Mouse (Mus musculus) kidney, adult 11 months (tissue): ENCODE results near the gene Slc8a1.

Source experiments
- DNase-seq: peaks from one replicate; pipeline ENCODE4 v3.0.0; 2022

The Slc8a1 gene

DNA sequence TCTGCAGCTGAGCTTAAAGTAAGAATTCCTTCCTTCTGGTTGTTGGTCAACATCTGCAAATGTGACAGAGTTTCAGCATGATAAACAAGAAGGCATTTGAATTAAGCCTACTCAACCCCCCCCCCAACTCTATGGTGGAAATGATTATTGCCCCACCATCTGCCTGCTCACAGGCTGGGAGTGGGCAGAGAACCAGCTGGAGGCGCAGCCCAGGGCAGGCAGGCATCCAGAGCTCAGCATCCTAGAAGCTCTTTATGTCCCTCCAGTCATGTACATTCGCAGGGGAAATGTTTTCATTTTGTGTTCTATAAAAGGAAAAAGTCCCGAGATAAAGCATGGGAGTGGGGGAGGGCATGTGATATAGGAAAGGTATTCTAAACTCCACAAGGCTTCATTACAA lies 235.4 kb downstream of the Slc8a1 start:
- DNase-seq, result no peak

DNA sequence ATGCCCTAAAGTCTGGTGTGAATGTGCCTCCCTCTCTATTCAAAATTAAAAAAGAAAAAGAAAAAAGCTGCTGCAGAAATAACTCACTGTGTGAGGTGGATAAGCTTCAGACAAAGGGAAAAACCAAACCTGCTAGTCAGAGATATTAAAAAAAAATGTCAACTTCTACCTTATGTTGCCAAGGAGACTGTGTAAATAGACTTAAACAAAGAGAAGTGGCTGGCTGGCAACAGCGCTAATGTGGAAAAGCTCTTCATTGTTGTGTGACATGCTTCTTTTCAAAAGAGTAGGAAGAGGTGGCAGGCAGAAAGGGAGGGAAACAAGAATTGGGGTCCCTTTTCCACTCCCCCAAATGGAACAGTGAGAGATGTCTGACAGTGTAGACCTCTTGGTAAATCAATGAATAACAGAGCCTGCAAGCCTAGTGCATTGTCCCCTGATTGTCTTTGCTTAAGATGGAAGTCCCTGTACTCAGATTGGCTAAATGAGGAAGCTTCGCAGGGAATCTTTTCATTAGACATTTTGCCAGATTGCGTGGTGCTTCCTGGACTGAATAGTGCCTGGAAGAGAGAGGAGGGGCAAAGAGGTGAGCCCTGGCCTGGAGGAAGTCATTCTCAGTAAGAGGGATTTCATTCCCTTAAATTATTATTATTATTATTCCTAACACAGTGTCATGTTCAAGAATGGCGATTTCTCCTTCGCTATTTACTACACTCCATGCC lies 237.3 kb downstream of the Slc8a1 start:
- DNase-seq, result no peak

DNA sequence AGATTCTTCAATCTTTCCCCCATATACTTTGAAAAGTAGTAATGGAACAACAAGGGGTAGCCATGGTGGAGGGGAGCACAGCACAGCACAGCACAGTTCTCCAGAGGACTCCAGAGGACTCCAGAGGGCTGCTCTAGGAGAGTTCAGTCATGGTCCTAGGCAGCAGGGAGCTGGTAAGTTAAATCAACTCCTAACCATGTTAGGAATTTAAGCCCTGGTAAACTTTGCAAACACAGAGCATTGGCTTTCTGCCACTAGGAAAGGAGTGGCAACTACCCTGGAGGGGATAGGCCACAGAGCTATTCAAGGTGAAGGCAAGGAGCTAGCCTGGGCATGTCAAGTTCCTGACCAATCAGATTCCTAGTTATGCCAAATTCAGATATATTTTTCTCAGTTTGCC lies 240.3 kb downstream of the Slc8a1 start:
- DNase-seq, result peak; percentile 26

DNA sequence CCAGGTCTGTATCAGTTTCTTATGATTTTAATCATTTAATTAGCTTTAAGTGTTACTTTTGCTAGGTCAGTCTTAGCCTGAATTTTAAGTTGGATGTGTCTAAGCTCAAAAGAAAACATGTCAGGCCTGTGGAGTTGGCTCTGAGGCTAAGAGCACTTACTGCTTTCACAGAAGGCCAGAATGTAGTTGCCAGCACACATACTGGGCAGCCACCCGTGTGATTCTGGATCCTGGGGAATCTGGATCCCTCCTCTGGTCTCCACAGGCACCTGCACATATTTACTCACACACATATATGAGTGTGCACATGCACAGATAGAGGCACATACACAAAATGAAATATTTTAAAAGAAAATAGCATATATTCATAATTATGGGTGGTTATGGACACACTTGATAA lies 241.6 kb downstream of the Slc8a1 start:
- no peak for DNase-seq

DNA sequence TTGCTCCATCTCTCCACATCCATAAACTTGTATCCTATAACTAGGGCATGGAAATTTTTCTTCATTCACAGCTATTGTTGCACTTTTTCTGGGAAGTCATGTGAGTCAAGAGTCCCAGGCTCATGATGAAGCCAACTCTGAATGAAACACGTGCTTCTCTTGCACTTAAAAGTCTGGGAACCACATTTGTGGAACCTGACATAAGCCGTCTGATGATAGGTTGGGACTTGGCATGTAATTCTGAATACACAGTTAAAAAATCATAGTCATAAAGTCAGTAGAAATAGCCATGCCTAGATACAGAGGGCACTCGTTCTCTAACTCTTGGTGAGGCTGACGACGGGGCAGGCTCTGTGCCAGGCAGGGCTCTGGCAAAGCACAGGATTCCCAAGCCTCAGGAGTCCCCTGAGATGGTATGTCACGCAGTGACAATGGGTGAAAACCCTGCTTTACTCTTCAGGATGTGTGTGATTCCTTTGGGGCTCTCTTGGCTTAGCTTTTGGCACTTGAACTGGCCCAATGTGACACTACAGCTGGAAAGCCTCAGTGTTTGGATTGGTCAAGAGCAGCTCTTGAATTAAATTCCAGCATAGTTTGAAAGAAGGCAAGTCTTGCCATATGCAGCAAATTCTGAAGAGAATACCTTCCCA lies 245.8 kb downstream of the Slc8a1 start:
- DNase-seq, result no peak

DNA sequence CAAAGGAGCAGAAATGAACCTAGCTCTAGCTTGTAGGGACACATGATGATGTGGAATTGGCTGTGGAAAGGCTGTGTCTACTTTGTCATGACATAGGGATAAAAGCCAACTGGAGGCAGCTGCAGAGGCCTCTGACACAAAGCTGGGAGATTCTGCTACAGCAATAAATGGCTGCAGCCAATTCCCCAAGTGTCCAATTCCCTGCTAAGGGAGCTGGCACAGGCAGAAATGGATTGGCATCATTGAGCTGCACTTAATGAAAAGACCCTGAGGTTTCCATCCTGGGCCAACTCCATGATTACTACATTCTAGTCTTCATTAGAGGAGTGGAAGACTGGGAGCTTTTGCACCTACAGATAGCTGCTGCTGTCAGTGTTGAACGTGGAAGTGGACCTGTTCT lies 251.8 kb downstream of the Slc8a1 start:
- DNase-seq, result no peak

DNA sequence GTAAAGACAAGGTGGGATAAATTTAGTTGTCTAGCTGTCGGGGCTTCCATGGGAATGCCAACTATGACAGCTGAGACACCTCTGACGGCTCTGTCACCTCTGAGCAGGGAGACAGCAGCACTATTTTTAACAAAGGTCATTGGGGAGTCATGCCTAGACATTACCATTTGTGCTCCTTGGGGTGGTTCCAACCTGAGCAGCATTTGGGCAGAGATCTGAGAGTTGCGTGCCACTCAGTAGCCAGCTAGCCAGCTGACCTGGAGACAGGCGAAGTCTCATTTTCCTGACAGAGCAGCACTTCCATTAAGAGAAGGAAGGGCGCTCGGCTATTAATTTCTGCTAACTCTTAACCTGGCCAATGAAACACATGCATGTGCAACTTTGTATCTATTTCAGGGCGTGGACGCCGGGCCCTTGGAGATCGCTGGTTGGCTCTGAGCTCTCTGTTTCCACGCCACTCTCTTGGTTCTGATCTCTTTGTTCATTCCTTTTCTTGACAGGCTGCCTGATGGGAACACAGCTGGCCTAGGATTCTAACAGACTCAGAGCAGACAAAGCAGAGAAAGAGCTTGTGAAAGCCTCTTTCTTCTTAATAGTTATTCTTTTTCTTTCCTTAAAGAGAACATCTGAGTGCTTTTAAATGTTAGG lies 256.2 kb downstream of the Slc8a1 start:
- DNase-seq, result no peak

DNA sequence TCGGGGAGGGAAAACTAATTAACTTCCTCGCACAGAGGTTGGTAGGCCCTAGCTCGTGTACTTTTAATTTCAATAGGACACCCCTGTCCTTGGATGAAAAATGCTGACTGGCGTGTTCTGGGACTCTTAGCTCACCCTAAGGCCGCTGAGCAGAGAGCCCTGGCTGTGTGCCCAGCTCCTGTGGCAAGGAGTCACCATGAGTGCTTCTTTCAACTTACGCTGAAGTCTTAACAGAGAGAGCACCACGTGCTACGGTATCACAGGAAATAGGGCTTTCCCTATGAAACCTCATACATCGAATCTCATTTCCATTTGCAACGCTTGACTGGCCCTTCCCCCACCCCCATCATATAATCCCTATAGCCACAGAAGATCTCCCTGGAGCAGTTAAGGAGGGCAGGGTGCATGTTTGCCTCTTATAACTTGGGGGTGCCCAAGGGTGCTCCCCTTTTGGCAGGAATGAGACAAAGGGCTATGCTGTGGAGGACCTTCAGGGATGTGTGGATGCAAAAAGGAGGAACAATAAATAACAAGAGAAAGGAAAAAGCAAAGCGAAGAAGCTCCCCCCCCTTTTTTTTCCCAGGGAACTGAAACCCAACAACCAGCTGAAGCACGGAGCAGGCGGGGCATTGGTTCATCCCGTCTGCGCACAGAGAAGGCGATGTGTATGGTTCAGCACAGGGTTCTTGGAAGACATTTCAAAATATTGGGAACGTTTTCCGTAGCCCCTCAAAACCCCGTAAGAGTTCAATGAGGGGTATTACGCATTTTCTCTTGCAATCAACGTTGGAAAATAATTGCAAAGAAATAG lies 257.6 kb downstream of the Slc8a1 start:
- peak; percentile 76 for DNase-seq

DNA sequence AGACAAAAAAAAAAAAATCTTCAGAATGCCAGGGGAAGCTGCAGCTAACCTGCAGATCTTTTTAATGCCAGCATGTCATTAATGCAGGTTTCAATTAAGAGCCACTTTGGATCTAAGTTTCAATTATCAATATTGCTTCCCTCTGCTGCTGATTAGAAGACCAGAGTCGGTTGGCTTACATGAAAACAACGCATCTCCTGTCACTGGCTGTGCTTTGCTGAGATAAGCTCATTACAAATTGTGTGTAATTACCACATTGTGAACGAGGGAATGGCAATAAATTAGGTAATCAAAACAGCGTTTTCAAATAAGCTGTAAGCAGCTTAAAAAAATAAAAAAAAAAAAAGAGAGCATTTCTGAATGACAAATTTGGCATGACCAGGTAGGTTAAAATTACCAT lies 258.4 kb downstream of the Slc8a1 start:
- no peak for DNase-seq

DNA sequence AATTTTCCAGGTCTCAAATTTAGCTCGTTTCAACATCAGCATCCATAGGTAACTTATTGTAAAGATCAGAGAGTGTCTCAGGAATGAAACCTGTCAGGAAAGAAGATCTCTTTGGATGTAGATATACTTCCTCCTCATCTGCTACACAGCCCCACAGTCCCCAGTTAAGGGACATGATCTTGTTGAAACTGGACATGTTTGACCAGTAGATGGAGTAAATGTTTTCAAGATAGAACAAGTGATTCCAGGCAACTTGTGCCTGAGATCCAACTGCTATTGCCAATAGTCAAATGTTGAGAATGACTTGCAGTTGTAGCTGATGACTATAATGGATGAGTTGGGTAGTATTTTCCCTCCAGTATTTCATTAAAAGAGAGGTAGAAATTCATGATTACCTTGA lies 260.8 kb downstream of the Slc8a1 start:
- DNase-seq, result no peak

DNA sequence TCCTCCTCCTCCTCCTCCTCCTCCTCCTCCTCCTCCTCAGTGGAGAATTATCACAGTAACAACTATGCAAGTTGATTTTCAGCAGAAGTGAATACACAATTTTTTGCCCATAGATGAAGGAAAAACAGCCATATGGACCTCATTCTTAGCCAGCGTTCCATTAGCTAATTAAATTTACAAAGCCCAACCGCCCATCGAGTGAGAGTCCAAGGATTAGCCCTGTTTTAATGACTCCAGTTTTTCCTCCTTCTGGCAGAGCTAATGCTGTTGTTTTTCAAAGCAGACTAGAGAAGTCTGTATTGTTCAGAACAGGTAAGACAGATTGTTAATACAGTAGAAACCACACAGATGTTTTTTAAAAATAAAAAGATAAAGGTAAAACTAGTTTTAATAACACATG lies 264.8 kb downstream of the Slc8a1 start:
- no peak for DNase-seq

DNA sequence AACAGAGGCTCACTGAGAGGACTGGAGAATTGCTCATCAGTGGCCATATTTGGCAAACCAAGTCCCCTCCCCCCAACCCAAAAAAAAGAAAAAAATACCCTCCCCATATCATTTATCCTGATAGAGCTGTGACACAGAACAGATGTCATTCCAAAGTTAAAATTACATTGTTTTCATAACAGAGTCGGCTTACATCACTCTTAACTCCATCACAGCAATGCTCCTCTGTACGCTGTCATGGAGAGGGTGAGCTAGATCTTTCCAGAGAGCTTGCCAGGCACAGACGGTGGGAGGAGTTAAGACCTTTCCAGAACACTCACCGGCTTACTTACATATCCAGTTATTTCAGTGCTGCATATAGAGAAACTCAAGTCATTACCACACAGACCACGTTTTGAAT lies 269.2 kb downstream of the Slc8a1 start:
- no peak for DNase-seq

DNA sequence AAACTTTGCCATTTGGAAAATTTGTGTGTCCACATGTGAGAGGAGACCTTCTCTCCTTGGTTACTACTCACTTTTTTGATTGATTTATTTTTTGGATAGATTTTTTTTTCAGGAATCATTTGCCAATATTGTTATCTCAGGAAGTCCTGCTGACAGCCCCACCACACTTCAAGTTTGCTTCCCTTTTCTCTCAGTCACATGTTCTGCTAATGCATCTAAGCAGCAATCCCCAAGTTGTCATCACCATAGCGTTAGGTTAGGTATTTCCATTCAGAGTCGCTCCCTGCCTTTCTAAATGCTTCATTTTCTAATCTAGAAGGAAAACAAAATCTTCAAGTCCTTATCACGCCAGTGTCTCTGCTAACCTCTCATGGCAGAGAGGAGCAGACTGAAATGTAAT lies 278.8 kb downstream of the Slc8a1 start:
- DNase-seq, result no peak

DNA sequence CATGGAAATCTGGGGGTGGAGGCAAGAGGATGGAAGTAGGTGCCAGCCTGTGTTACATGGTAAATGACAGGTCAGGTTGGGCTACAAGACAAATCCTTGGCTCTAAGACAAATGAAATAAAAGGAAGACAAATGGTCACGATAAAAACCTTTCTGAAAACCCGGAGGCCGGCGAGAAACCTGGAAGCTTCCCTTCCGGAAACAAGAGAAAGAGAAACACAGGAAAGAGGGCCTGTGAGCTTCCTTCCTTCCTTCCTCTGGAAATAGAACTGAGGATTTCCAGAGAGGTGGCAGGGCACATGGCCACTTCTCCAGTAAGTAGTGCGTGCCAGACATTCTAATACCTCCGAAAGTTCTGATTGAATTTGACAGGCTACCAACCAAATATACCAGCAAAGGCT lies 282.2 kb downstream of the Slc8a1 start:
- DNase-seq, result no peak

DNA sequence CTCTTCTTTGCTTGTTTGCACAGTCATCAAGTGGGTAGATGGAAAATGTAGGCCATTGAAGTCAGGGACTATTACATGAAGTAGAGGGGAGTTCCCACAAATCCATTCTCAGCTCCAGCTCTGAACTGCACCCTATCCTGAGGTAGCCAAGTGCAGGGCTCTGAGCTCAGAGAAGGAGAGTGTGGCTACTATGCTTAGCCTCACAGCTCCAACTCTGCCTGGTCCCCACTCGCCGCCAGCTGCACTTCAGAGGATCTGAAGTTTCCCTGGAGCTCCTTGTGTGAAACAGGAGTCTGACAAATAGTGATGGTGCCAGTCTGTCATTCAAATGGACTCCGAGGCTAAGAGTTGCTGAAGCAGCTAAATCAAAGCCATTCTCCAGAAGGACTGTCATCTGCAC lies 282.9 kb downstream of the Slc8a1 start:
- no peak for DNase-seq

DNA sequence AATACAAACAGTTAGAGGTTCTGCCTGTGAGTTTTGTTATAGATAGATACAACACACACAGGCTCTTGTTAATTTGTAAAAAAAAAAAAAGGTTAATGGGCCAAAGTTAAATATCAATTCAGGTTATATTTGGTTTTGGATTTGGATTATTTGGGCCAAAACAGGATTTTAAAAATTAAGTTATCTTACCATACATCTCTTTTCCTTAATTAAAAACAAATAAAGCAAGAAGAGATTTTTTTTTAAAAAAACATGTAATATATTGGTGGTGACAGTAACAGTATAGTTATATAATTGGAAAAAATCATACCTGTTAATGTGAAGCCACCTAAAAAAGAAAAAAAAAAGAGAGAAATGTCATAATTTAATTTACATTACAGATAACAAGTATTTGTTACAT lies 296.7 kb downstream of the Slc8a1 start, which contains the start of gene Gm11096:
Gene Gm11096, plus strand, starts transcription at position 301 of the 400 bp plus-strand sequence.
- no peak for DNase-seq

DNA sequence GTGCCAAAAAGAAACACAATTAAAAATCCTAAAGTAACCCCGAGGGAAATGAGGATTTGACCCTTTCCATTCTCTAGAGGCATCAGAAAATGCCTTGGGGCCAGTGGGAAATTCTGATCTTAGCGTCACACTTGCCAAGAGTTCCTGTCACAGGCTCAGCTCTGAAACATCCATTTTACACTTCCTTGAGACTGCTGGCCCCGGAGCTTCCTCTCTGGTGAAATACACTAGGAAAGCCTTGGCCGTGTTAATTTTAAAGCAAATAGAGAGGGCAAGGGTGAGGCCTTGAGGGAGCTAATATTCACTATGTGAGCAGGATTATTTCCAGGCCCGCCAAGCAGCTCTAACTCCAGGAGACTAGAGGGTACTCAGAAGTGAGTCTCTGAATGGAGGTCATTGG lies 305.0 kb downstream of the Slc8a1 start:
- peak; percentile 18 for DNase-seq

DNA sequence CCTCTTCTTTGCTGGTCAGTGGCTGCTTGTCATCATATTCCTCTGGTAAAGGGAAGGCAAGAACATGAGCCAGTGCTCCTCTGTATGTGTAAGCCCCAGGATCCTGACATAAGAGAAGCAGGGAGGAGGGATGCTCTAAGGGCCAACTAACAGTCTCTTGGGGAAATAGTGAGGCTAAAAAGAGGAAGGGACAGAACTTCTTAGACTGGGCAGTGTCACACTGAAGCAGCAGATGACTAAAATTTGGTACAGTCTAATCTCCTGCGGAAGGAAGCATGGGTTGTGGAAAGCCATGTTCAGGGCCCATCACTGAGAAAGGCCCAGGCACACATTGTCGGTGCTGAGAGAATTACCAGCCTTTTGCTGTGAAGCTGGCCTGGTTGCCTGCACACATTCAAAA lies 305.4 kb downstream of the Slc8a1 start:
- no peak for DNase-seq

DNA sequence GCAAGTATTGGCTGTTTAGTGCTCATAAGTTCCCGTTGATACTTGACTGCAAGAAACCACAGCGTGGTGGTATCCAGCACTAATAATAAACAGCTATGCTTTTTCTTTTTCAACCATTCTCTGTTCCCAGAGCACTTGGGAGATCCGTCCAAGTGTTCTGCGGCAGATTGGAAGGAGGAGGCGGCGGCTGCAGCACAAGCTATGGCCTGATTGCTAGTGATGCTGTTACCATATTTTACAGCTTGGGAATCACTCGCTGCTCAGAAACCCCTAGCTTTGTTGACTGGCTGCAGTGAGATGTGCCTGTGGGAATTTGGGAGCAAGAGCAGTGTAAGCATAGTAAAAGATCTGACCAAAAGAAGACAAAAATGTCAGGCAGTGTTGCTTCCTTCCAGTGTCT lies 310.9 kb downstream of the Slc8a1 start:
- no peak for DNase-seq

DNA sequence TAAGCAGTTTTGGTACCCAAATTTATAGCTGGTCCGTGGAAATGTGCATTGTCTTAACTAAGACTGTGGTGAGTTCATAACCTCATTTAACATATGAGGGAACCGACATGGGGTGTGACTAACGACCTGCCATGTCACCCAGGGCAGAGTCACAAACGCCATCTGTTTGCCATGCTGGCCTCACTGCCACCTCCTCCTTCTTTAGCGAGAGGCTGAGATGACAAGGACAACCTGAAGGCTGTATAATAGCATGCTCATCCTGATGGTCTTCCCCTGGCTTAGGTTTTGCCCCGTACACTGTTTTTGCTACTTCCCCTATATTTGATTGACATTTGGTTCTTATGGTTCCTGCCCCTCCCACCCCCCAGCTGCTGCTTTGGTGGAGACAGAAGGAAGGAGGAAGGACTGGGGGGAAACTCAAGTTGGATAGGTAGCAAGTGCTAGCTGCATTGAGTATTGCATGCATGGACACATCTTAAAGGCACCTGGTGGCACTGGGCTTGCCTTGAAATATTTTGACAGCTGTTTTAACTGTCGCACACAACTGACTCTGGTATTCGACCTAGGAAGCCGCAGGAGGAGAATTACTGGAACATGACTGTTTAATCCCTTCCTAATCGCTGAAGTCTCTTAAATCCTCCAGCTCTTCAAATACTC lies 313.8 kb downstream of the Slc8a1 start:
- no peak for DNase-seq

DNA sequence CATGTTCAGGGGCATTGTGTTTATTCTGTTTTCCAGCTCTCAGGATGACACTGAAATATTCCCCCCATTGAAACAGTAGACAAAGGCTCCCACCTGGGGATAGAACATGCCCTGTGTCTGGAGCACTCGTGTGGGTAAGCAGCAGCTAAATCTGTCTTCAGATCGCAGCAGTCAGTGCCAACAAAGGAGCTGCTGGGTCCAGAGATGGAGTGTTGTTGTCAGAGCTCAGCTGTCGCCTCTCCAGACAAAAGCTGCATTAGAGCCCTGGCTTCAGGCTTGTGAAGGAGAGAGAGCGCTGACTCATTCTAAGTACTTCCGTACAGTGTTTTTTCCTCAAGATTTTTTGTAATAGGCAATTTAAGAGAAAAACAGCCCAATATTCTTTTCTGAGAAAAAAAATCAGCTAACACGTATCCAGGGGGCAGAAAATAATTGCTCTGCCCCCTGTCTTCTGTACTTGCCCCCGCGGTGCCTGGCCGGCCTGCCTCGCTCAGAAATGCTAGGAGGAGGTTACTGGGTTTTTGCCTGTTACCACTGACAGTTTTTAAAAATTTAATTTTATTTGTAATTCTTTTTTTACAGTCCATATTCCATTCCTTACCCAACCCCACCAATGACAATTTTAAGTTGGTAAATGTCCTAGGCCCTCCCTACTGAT lies 318.2 kb downstream of the Slc8a1 start:
- no peak for DNase-seq

DNA sequence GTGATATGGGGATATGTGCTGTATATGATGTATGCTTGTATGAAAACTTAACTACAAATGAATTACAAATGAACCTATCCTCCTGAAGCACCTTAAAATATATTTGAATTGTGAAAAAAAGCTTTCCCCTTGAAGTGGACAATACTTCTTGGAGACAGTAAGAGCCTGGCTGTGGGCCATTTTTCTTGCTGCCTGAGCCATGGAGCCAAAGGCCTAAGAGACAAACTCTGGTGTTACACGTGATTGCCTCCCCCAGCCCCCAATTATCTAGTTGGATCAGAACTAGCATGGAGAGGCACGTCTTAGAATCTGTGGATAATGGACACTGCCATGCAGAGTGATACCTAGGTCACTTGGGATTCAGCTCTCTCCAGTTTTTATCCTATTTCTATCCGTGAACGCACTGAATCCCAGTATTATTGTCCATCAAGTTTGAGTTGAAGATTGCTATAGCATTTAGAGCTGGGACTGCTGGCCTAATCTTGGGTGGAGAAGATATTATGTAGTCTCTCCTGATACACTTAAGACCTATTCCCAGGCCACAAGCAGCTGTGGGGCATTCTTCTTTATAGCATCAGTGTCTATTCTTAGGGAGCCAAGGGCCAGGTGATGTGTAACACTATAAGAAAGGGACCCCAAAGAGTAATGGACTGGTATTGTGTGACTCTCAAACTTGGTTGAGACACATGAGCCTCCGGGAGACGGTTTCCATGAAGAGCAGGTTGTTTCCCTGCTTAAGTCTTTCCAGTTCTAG lies 321.6 kb downstream of the Slc8a1 start:
- DNase-seq, result no peak
